Mouse (Mus musculus) cerebellum, adult 2 months (tissue): Measurements from ENCODE around the gene Inpp5f.

Experiments used
- CTCF ChIP-seq: fragments of 200-500 bp; IDR thresholded peaks from 2 replicates; pipeline ENCODE4 v1.5.1; 2011; ENCODE audit warnings: low read depth, mild to moderate bottlenecking, control low read depth, low read length, moderate library complexity, borderline replicate concordance; ENCODE audit not compliant: insufficient read depth
- POLR2A ChIP-seq: fragments of 200-500 bp; IDR thresholded peaks from 2 replicates; pipeline ENCODE4 v1.6.1; 2011; ENCODE audit warnings: low read length, control low read depth, borderline replicate concordance; ENCODE audit not compliant: insufficient read depth

- TF ChIP-seq CTCF = no peak
- TF ChIP-seq POLR2A = no peak
Observed at GRCm38 (mm10) chr7:128580318-128580717, 30.8 kb upstream of the Inpp5f start.
